28 mouse cellular contexts compared by ENCODE assay signal in genomic region chr5:121543370-121543769, GRCm38 (mm10). TPM values are rescaled to one million over a fixed set of nuclear protein-coding genes. Genes with fewer than 3 reads are reported as not detected.
DNase-seq lines count a peak whose midpoint lies in the region; ATAC-seq and TF ChIP-seq lines count a peak whose summit lies in the region.
"Had no signal": no experiment of that assay in that cellular context is flagged by ENCODE, and none has a peak within 500 bp of the region (broad histone marks: within the 10 kb centered on the region; RNA-seq: fewer than 3 reads in every experiment).

No protein-coding gene starts in this region.

- 76% methylated on average over 3 of the region's 3 CpGs for WGBS in liver, embryonic 11.5 days
- WGBS in neural tube, embryonic 12.5 days: 86% methylated on average over 3 of the region's 3 CpGs
- 77% methylated on average over 3 of the region's 3 CpGs for WGBS in liver, embryonic 14.5 days (ENCODE audit: insufficient replicate concordance)
- 92% methylated on average over 3 of the region's 3 CpGs for WGBS in heart, embryonic 10.5 days

- H3K4me1 ChIP-seq in liver, embryonic 11.5 days (replicated peaks; ENCODE audit: control insufficient read depth, insufficient read depth, low read length): peaks cover 16% of the 10 kb centered on the region
- H3K4me1 ChIP-seq in neural tube, embryonic 12.5 days: peaks cover 23% of the 10 kb centered on the region
- H3K4me1 ChIP-seq in liver, embryonic 14.5 days (replicated peaks; ENCODE audit: control insufficient read depth in 2 of 2, insufficient read depth in 2 of 2, low read length in 1 of 2): peaks cover 22 to 25% of the 10 kb centered on the region in 2 experiments
- peaks cover 27% of the 10 kb centered on the region for H3K4me1 ChIP-seq in heart, embryonic 10.5 days

- no peaks in the 10 kb centered on the region for H3K27me3 ChIP-seq in liver, embryonic 11.5 days (replicated peaks; ENCODE audit: control insufficient read depth, insufficient read depth, low read length)
- H3K27me3 ChIP-seq in neural tube, embryonic 12.5 days (replicated peaks): no peaks in the 10 kb centered on the region
- H3K27me3 ChIP-seq in liver, embryonic 14.5 days (ENCODE audit: control insufficient read depth, insufficient read depth, low read length): no peaks in the 10 kb centered on the region
- no peaks in the 10 kb centered on the region for H3K27me3 ChIP-seq in heart, embryonic 10.5 days (ENCODE audit: insufficient read depth, poor library complexity, severe bottlenecking)
- H3K27me3 ChIP-seq: forebrain, embryonic 13.5 days; limb, embryonic 13.5 days had no signal

- DNase-seq in liver, embryonic 11.5 days (ENCODE audit: low spot score): no peak
- no peak for DNase-seq in liver
- DNase-seq in neural tube, embryonic 10.5 days (ENCODE audit: extremely low spot score, low spot score): no peak
- no peak for DNase-seq in liver, embryonic 14.5 days (ENCODE audit: low read depth in 3 of 3, low spot score in 3 of 3)
- DNase-seq in heart, embryonic 10.5 days (ENCODE audit: low spot score): no peak
- DNase-seq: cerebellum, adult 11 months; cerebellum, adult 9-11 months; gastrocnemius, adult 2 months; heart, postnatal 4 days; kidney, adult 18-20 months; kidney, postnatal 4 days; right cerebral cortex, postnatal 25 days; spleen, adult 18-20 months had no signal

- no peak for ATAC-seq in liver, embryonic 11.5 days (replicated peaks; ENCODE audit: low FRiP score)
- no peak for ATAC-seq in neural tube, embryonic 12.5 days (ENCODE audit: low FRiP score, low read depth)
- no peak for ATAC-seq in liver, embryonic 14.5 days (ENCODE audit: insufficient read depth)
- ATAC-seq in megakaryocyte, adult 5-6 weeks (ENCODE audit: poor library complexity, severe bottlenecking): no peak
- ATAC-seq: forebrain, embryonic 13.5 days; inflammation-experienced regulatory T-cells, adult 6 months; lung, postnatal 0 days had no signal

- no peak overlapping the region for H3K4me3 ChIP-seq in liver, embryonic 11.5 days (ENCODE audit: low read depth, low read length)
- no peak overlapping the region for H3K4me3 ChIP-seq in neural tube, embryonic 12.5 days
- no peak overlapping the region for H3K4me3 ChIP-seq in liver, embryonic 14.5 days (ENCODE audit: insufficient read depth in 1 of 2, low read depth in 2 of 2, low read length in 2 of 2)
- no peak overlapping the region for H3K4me3 ChIP-seq in heart, embryonic 10.5 days

- TF ChIP-seq CTCF in liver, embryonic 14.5 days (IDR thresholded peaks at IDR 0.05; ENCODE audit: low read depth): no peak

- no peak overlapping the region for H3K9ac ChIP-seq in liver, embryonic 11.5 days (ENCODE audit: low read depth, low read length)
- no peak overlapping the region for H3K9ac ChIP-seq in neural tube, embryonic 12.5 days
- H3K9ac ChIP-seq in liver, embryonic 14.5 days (replicated peaks): no peak overlapping the region; the same call in 1 of the 2 replicates
- H3K9ac ChIP-seq: limb, embryonic 13.5 days had no signal

- no peak overlapping the region for H3K27ac ChIP-seq in liver, embryonic 11.5 days (ENCODE audit: low read depth, low read length)
- H3K27ac ChIP-seq in neural tube, embryonic 12.5 days: no peak overlapping the region
- H3K27ac ChIP-seq in liver, embryonic 14.5 days: no peak overlapping the region
- no peak overlapping the region for H3K27ac ChIP-seq in heart, embryonic 10.5 days
- H3K27ac ChIP-seq: forebrain, embryonic 13.5 days; gastrocnemius, adult 2 months; limb, embryonic 13.5 days had no signal

- H3K9me3 ChIP-seq in liver, embryonic 11.5 days (ENCODE audit: control insufficient read depth, low read length): no peaks in the 10 kb centered on the region
- H3K9me3 ChIP-seq in neural tube, embryonic 12.5 days: no peaks in the 10 kb centered on the region
- no peaks in the 10 kb centered on the region for H3K9me3 ChIP-seq in liver, embryonic 14.5 days (ENCODE audit: control insufficient read depth, low read length)
- no peaks in the 10 kb centered on the region for H3K9me3 ChIP-seq in heart, embryonic 10.5 days
- H3K9me3 ChIP-seq: forebrain, embryonic 13.5 days; limb, embryonic 13.5 days had no signal

- no peak for TF ChIP-seq EP300 in liver, embryonic 14.5 days (IDR thresholded peaks at IDR 0.05; ENCODE audit: low read depth)

- peak overlapping the region; percentile 97; the same call in 1 of the 2 replicates for H3K4me2 ChIP-seq in liver, embryonic 11.5 days
- H3K4me2 ChIP-seq in neural tube, embryonic 12.5 days (replicated peaks): peak overlapping the region; percentile 91; the same call in 1 of the 2 replicates
- peak overlapping the region; percentile 80 for H3K4me2 ChIP-seq in liver, embryonic 14.5 days (ENCODE audit: low read depth)

- H3K36me3 ChIP-seq in liver, embryonic 11.5 days (ENCODE audit: control insufficient read depth, insufficient read depth, low read length): peaks cover 4% of the 10 kb centered on the region; the same call in 1 of the 2 replicates
- peaks cover 5% of the 10 kb centered on the region; the same call in 1 of the 2 replicates for H3K36me3 ChIP-seq in neural tube, embryonic 12.5 days
- peaks cover 4% of the 10 kb centered on the region for H3K36me3 ChIP-seq in liver, embryonic 14.5 days (replicated peaks; ENCODE audit: control insufficient read depth, insufficient read depth, low read depth)
- H3K36me3 ChIP-seq in heart, embryonic 10.5 days: peaks cover 8% of the 10 kb centered on the region

RNA-seq across cellular contexts. Expression of gene Adam1a, which starts 1.9 kb away (rescaled TPM):
- polyA plus RNA-seq in liver, embryonic 11.5 days (2014; fragmentation: Nextera tagmentation; extraction: Ambion mirVana): 1.2 TPM in 2 replicates
- 2.9 and 3.0 TPM in 2 replicates for polyA plus RNA-seq in neural tube, embryonic 12.5 days (2016; fragmentation: Nextera tagmentation; extraction: Ambion mirVana)
- polyA plus RNA-seq in liver, embryonic 14.5 days (2012; rRNA removed): 1.5 and 1.6 TPM in 2 replicates
- 0.20 and 0.28 TPM in 2 replicates for polyA plus RNA-seq in liver, embryonic 14.5 days (2014; fragmentation: Nextera tagmentation; extraction: Ambion mirVana)
- 2.1 and 3.1 TPM in 2 replicates for total RNA-seq in megakaryocyte, adult 5-6 weeks (2015)
- 2.2 and 3.1 TPM in 2 replicates for total RNA-seq in megakaryocyte, adult 5-6 weeks (2017)
- 0.78 and 1.4 TPM in 2 replicates for polyA plus RNA-seq in heart, embryonic 10.5 days (2016; fragmentation: Nextera tagmentation; extraction: Ambion mirVana)

RNA-seq across cellular contexts. Expression of gene Gm42878, which starts 1.9 kb away (rescaled TPM):
- polyA plus RNA-seq in liver, embryonic 11.5 days (2014; fragmentation: Nextera tagmentation; extraction: Ambion mirVana): not detected in 2 replicates
- polyA plus RNA-seq in neural tube, embryonic 12.5 days (2016; fragmentation: Nextera tagmentation; extraction: Ambion mirVana): not detected in 2 replicates
- polyA plus RNA-seq in liver, embryonic 14.5 days (2012; rRNA removed): 0.07 TPM in 1 of 2 replicates, not detected in the other
- polyA plus RNA-seq in liver, embryonic 14.5 days (2014; fragmentation: Nextera tagmentation; extraction: Ambion mirVana): not detected in 2 replicates
- not detected in 2 replicates for total RNA-seq in megakaryocyte, adult 5-6 weeks (2015)
- total RNA-seq in megakaryocyte, adult 5-6 weeks (2017): not detected in 2 replicates
- polyA plus RNA-seq in heart, embryonic 10.5 days (2016; fragmentation: Nextera tagmentation; extraction: Ambion mirVana): not detected in 2 replicates
- total RNA-seq: adrenal gland, postnatal 4 days; gastrocnemius, adult 2 months; gastrocnemius, postnatal 4 days; heart, postnatal 4 days; left cerebral cortex, adult 18-20 months; left cerebral cortex, postnatal 25 days had no signal
- polyA plus RNA-seq: embryonic facial prominence, embryonic 11.5 days; forebrain, embryonic 13.5 days; inflammation-experienced regulatory T-cells, adult 6 months; kidney, embryonic 16.5 days; limb, embryonic 13.5 days; lung, postnatal 0 days; midbrain, embryonic 11.5 days had no signal

RNA-seq across cellular contexts. Expression of gene Mapkapk5, which starts 2.3 kb away (rescaled TPM):
- 59.8 and 65.3 TPM in 2 replicates for polyA plus RNA-seq in liver, embryonic 11.5 days (2014; fragmentation: Nextera tagmentation; extraction: Ambion mirVana)
- polyA plus RNA-seq in neural tube, embryonic 12.5 days (2016; fragmentation: Nextera tagmentation; extraction: Ambion mirVana): 64.0 and 69.6 TPM in 2 replicates
- polyA plus RNA-seq in liver, embryonic 14.5 days (2012; rRNA removed): 27.2 and 43.4 TPM in 2 replicates
- 22.8 and 31.4 TPM in 2 replicates for polyA plus RNA-seq in liver, embryonic 14.5 days (2014; fragmentation: Nextera tagmentation; extraction: Ambion mirVana)
- 105 and 106 TPM in 2 replicates for total RNA-seq in megakaryocyte, adult 5-6 weeks (2015)
- total RNA-seq in megakaryocyte, adult 5-6 weeks (2017): 99.1 and 108 TPM in 2 replicates
- 36.0 and 38.5 TPM in 2 replicates for polyA plus RNA-seq in heart, embryonic 10.5 days (2016; fragmentation: Nextera tagmentation; extraction: Ambion mirVana)

RNA-seq across cellular contexts. Expression of gene Adam1b, which starts 40.1 kb away (rescaled TPM):
- polyA plus RNA-seq in liver, embryonic 11.5 days (2014; fragmentation: Nextera tagmentation; extraction: Ambion mirVana): not detected in 2 replicates
- 0.15 TPM in 1 of 2 replicates, not detected in the other for polyA plus RNA-seq in neural tube, embryonic 12.5 days (2016; fragmentation: Nextera tagmentation; extraction: Ambion mirVana)
- polyA plus RNA-seq in liver, embryonic 14.5 days (2012; rRNA removed): not detected in 2 replicates
- polyA plus RNA-seq in liver, embryonic 14.5 days (2014; fragmentation: Nextera tagmentation; extraction: Ambion mirVana): not detected in 2 replicates
- not detected in 2 replicates for total RNA-seq in megakaryocyte, adult 5-6 weeks (2015)
- total RNA-seq in megakaryocyte, adult 5-6 weeks (2017): 0.24 TPM in 1 of 2 replicates, not detected in the other
- polyA plus RNA-seq in heart, embryonic 10.5 days (2016; fragmentation: Nextera tagmentation; extraction: Ambion mirVana): 0.15 and 0.18 TPM in 2 replicates
- total RNA-seq: adrenal gland, postnatal 4 days; gastrocnemius, adult 2 months; gastrocnemius, postnatal 4 days; heart, postnatal 4 days had no signal
- polyA plus RNA-seq: cortical plate, adult 2 months; embryonic facial prominence, embryonic 11.5 days; forebrain, embryonic 13.5 days; limb, embryonic 13.5 days; midbrain, embryonic 11.5 days; urinary bladder, adult 2 months had no signal

RNA-seq across cellular contexts. Expression of gene Aldh2, which starts 50.3 kb away (rescaled TPM):
- polyA plus RNA-seq in liver, embryonic 11.5 days (2014; fragmentation: Nextera tagmentation; extraction: Ambion mirVana): 88.7 and 97.3 TPM in 2 replicates
- 122 and 130 TPM in 2 replicates for polyA plus RNA-seq in neural tube, embryonic 12.5 days (2016; fragmentation: Nextera tagmentation; extraction: Ambion mirVana)
- polyA plus RNA-seq in liver, embryonic 14.5 days (2012; rRNA removed): 113 and 157 TPM in 2 replicates
- 48.1 and 61.7 TPM in 2 replicates for polyA plus RNA-seq in liver, embryonic 14.5 days (2014; fragmentation: Nextera tagmentation; extraction: Ambion mirVana)
- total RNA-seq in megakaryocyte, adult 5-6 weeks (2015): 137 and 142 TPM in 2 replicates
- total RNA-seq in megakaryocyte, adult 5-6 weeks (2017): 505 and 509 TPM in 2 replicates
- polyA plus RNA-seq in heart, embryonic 10.5 days (2016; fragmentation: Nextera tagmentation; extraction: Ambion mirVana): 59.9 and 90.3 TPM in 2 replicates
